Mouse (Mus musculus) layer of hippocampus, postnatal 14 days (tissue): ENCODE data around the gene Aldoart1. TPM values are rescaled to one million over a fixed set of nuclear protein-coding genes. Genes with fewer than 3 reads are reported as not detected.

Source experiments
- DNase-seq, 2 experiments: peaks; one replicate each; pipeline ENCODE4 v3.0.0; 2021 to 2022; ENCODE audit warnings: low spot score in 2 of 2, mixed read lengths in 1 of 2
- long read RNA-seq, 2 experiments: library from polyadenylated mRNA; stranded (forward); transcript quantifications; one replicate each; pipeline ENCODE4 v2.0.0; 2021
- total RNA-seq, 2 experiments: library from RNA; stranded (reverse); gene quantifications; 2 replicates each; pipeline ENCODE4 v1.2.3; 2021

Aldoart1 gene
- total RNA-seq: not detected
- long read RNA-seq, experiment 1: 0 reads
- long read RNA-seq, experiment 2: 0 reads

- DNase-seq: no peak
Measured at GRCm38 (mm10) chr4:72852534-72852933, at the start of gene Aldoart1. Aldoart1 (minus strand) TSS chr4:72852634.

GRCm38 (mm10) chr4:72901566-72901965 lies 49.1 kb upstream of the Aldoart1 start:
- no peak for DNase-seq

- DNase-seq: no peak
Measured at GRCm38 (mm10) chr4:72865371-72866075, 13.1 kb upstream of the Aldoart1 start.

GRCm38 (mm10) chr4:72844276-72844675 lies 8.2 kb downstream of the Aldoart1 start:
- no peak for DNase-seq

- no peak for DNase-seq
Measured at GRCm38 (mm10) chr4:72843025-72843424, 9.4 kb downstream of the Aldoart1 start.

GRCm38 (mm10) chr4:72836430-72836829 lies 16.0 kb downstream of the Aldoart1 start:
- DNase-seq: no peak

GRCm38 (mm10) chr4:72835400-72835799 lies 17.0 kb downstream of the Aldoart1 start:
- no peak for DNase-seq

GRCm38 (mm10) chr4:72800816-72801215 lies 51.6 kb downstream of the Aldoart1 start:
- DNase-seq: no peak
